Mouse (Mus musculus) adrenal gland, postnatal 0 days (tissue): ENCODE measurements around the gene Trem1. TPM values are rescaled to one million over a fixed set of nuclear protein-coding genes. Genes with fewer than 3 reads are reported as not detected.

Experiments used
- polyA plus RNA-seq: library from polyadenylated mRNA; unstranded; fragments of >200 nt; fragmentation: Nextera tagmentation; extraction: Ambion mirVana; gene quantifications from 2 replicates; pipeline ENCODE4 v1.2.1, GENCODE M21; 2015

The Trem1 gene
- 0.28 and 0.33 TPM in 2 replicates for polyA plus RNA-seq

DNA sequence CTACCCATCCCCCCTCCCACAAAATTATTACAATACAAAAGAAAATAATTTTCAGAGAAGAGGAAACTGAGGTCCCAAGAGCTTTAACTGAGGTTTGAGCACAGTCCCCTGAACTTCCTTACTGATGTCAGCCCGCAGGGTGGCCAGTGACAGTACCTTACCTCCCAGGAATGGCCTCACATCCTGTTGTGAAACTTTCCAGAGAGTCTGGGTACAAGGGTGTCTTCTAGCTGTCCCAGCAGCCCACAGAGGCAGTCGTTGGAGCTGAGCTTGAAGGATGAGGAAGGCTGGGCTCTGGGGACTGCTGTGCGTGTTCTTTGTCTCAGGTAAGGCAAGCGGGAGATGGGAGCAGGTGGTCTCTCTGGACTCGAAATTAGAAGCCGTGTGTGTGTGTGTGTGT is at the start of gene Trem1:
TSS of gene Trem1 (plus strand) at position 251 of the 400 bp plus-strand sequence.

DNA sequence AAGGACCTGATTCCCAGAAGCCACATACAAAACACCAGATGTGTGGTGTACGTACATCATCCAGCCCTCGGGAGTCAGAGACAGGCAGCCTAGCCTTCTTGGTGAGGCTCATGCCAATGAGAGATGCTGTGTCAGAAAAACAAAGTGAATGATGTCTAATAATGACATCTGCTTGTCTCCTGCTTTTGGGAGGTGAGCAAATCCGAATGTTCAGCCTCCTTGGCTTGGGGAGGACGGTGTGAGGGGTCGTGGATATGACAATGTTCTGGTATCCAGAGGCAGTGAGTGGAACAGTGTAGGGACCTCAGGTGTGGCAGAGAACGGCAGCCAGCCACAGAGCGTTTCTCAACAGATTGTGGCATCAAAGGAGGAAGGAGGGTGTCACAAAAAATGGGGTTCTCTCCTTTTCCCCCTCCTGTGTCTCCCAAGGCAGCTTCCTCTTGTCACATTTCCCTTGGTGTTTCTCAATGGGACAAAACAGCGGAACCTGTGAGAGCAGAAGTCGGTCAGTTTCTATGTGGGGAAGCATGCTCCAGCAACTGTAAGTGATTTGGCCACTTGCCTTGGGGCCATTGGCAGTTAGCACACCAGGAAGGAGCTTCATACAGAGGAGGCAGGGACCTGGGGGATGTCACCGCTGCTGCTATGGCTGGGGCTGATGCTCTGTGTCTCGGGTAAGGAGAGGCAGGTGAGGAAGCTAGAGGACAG is 14.8 kb downstream of the Trem1 start, which contains the start of gene Trem3:
TSS of gene Trem3 (plus strand) at position 557 of the 708 bp plus-strand sequence.

DNA sequence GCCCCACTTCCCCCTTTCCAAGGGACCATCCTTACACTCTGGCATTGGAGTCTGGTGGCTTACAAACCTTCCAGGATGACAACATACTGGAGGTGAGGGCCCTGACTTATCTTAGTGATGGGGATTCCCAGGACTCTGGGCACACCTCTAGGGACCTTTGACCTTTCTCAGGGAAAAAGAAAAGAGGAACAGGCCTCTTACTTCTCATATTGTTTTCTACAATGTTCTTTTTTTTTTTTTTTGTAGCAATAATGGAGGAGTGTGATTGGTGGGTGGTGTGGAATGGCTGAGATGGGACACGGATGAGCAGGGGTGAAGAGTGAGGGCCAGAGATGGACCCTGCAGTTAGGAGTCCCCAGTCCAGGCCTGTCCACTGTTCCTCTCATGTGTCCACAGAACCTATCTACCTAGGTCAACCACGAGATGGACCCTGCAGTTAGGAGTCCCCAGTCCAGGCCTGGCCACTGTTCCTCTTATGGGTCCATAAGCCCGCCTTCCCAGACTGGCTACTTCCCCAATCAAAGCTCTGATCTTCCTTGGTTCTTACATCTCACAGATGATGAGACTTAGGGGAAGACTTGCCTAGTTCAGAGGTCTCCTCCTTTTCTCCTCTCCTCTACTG is 31.3 kb downstream of the Trem1 start, which contains the start of gene Treml4:
TSS of gene Treml4 (plus strand) at position 555 of the 622 bp plus-strand sequence.

Other genes starting within 250 kb of the Trem1 start
- not detected in 2 replicates for gene 1700122O11Rik, start 194.5 kb upstream of the Trem1 start, polyA plus RNA-seq
- gene 1700067P10Rik, start 143.4 kb upstream of the Trem1 start, polyA plus RNA-seq = not detected in 2 replicates
- gene 9830107B12Rik, start 86.5 kb upstream of the Trem1 start, polyA plus RNA-seq = 0.09 and 0.11 TPM in 2 replicates
- 0.72 and 1.1 TPM in 2 replicates for gene A530064D06Rik, start 65.5 kb upstream of the Trem1 start, polyA plus RNA-seq
- 0.38 and 0.46 TPM in 2 replicates for gene Trem3, start 15.0 kb downstream of the Trem1 start, polyA plus RNA-seq
- 1.1 and 1.4 TPM in 2 replicates for gene Treml4, start 31.5 kb downstream of the Trem1 start, polyA plus RNA-seq
- gene Treml2, start 66.7 kb downstream of the Trem1 start, polyA plus RNA-seq = 0.06 and 0.39 TPM in 2 replicates
- gene B430306N03Rik, start 83.4 kb downstream of the Trem1 start, polyA plus RNA-seq = 0.82 and 0.83 TPM in 2 replicates
- 11.2 and 11.9 TPM in 2 replicates for gene Trem2, start 113.6 kb downstream of the Trem1 start, polyA plus RNA-seq
- gene Treml1, start 127.1 kb downstream of the Trem1 start, polyA plus RNA-seq = 0.68 and 0.82 TPM in 2 replicates
- gene Nfya, start 177.1 kb downstream of the Trem1 start, polyA plus RNA-seq = 3.6 TPM in 2 replicates
- gene Oard1, start 177.2 kb downstream of the Trem1 start, polyA plus RNA-seq = 62.8 and 63.9 TPM in 2 replicates
- 0.85 and 4.3 TPM in 2 replicates for gene Apobec2, start 200.2 kb downstream of the Trem1 start, polyA plus RNA-seq
- 4.0 and 5.0 TPM in 2 replicates for gene Tspo2, start 218.8 kb downstream of the Trem1 start, polyA plus RNA-seq
- gene Unc5cl, start 222.1 kb downstream of the Trem1 start, polyA plus RNA-seq = 0.12 TPM in 1 of 2 replicates, not detected in the other